Mouse (Mus musculus) brain, adult 10 weeks (tissue): Measurements from ENCODE around the gene Efs. TPM values are rescaled to one million over a fixed set of nuclear protein-coding genes. Genes with fewer than 3 reads are reported as not detected.

Experiments used
- polyA plus RNA-seq: library from polyadenylated mRNA; stranded (reverse); fragments of 350-450 nt; fragmentation: Illumina TruSeq; extraction: RNeasy Lipid Tissue Mini Kit (QIAGEN cat#74804); gene quantifications from one replicate; pipeline ENCODE4 v1.2.3, GENCODE M21; 2015; ENCODE audit warnings: low read depth, low replicate concordance

Gene Efs
- polyA plus RNA-seq: 10.0 TPM

GRCm38 (mm10) chr14:54925349-54926342, at the start of gene Efs:
Efs (minus strand) TSS chr14:54926126.

GRCm38 (mm10) chr14:54966320-54966977, 40.5 kb upstream of the Efs start, which contains the start of gene Myh6:
Myh6 (minus strand) TSS chr14:54966927.

GRCm38 (mm10) chr14:54935904-54936830, 10.2 kb upstream of the Efs start, which contains the start of gene Cmtm5:
Cmtm5 (plus strand) TSS chr14:54936261.

GRCm38 (mm10) chr14:54932645-54933150, 6.8 kb upstream of the Efs start, which contains the start of gene Il25:
Il25 (plus strand) TSS chr14:54932695.

GRCm38 (mm10) chr14:54912886-54913285, 13.0 kb downstream of the Efs start, which contains the start of gene Slc22a17:
Slc22a17 (minus strand) TSS chr14:54913132.

GRCm38 (mm10) chr14:54892200-54892599, 33.7 kb downstream of the Efs start, which contains the start of gene Pabpn1:
Pabpn1 (plus strand) TSS chr14:54892500.

GRCm38 (mm10) chr14:54883154-54884021, 42.5 kb downstream of the Efs start, which contains the start of the genes Bcl2l2 and Gm20521:
Bcl2l2 (plus strand) TSS chr14:54883377.
Gm20521 (plus strand) TSS chr14:54883441.

GRCm38 (mm10) chr14:54877048-54877715, 48.7 kb downstream of the Efs start, which contains the start of gene Ppp1r3e:
Ppp1r3e (minus strand) TSS chr14:54877550.

GRCm38 (mm10) chr14:54870861-54871260, 55.1 kb downstream of the Efs start, which contains the start of gene Homez:
Homez (minus strand) TSS chr14:54870961.

Other genes with a start within 250 kb of the Efs start
- gene 1700123O20Rik, start 239.9 kb downstream of the Efs start, polyA plus RNA-seq: 31.4 TPM
- 136 TPM for gene Acin1, start 239.2 kb downstream of the Efs start, polyA plus RNA-seq
- not detected for gene Gm29776, start 227.3 kb downstream of the Efs start, polyA plus RNA-seq
- not detected for gene Cebpe, start 214.0 kb downstream of the Efs start, polyA plus RNA-seq
- 35.8 TPM for gene Slc7a8, start 144.2 kb downstream of the Efs start, polyA plus RNA-seq
- gene Rnf212b, start 112.0 kb downstream of the Efs start, polyA plus RNA-seq: not detected
- 11.7 TPM for gene Homez, start 55.2 kb downstream of the Efs start, polyA plus RNA-seq
- 18.4 TPM for gene Ppp1r3e, start 48.6 kb downstream of the Efs start, polyA plus RNA-seq
- 100 TPM for gene Bcl2l2, start 42.7 kb downstream of the Efs start, polyA plus RNA-seq
- gene Gm20521, start 42.7 kb downstream of the Efs start, polyA plus RNA-seq: not detected
- 242 TPM for gene Pabpn1, start 33.6 kb downstream of the Efs start, polyA plus RNA-seq
- 521 TPM for gene Slc22a17, start 13.0 kb downstream of the Efs start, polyA plus RNA-seq
- not detected for gene Il25, start 6.6 kb upstream of the Efs start, polyA plus RNA-seq
- gene Cmtm5, start 10.1 kb upstream of the Efs start, polyA plus RNA-seq: 113 TPM
- 1.4 TPM for gene Myh6, start 40.8 kb upstream of the Efs start, polyA plus RNA-seq
- gene Gm17428, start 50.8 kb upstream of the Efs start, polyA plus RNA-seq: not detected
- gene Myh7, start 68.5 kb upstream of the Efs start, polyA plus RNA-seq: 17.5 TPM
- 34.0 TPM for gene Ngdn, start 89.3 kb upstream of the Efs start, polyA plus RNA-seq
- 15.5 TPM for gene Zfhx2, start 166.2 kb upstream of the Efs start, polyA plus RNA-seq
- gene Thtpa, start 168.7 kb upstream of the Efs start, polyA plus RNA-seq: 28.1 TPM
- gene Ap1g2, start 180.5 kb upstream of the Efs start, polyA plus RNA-seq: 7.5 TPM
- gene Jph4, start 190.8 kb upstream of the Efs start, polyA plus RNA-seq: 157 TPM